Mouse (Mus musculus) neural tube, embryonic 10.5 days (tissue): ENCODE results near the gene Ccdc130.
A peak's percentile ranks its signal among the peaks of the same experiment; 100 is the strongest.

ENCODE experiments used
- DNase-seq: peaks from one replicate; pipeline ENCODE4 v3.0.0-alpha.2; 2017; ENCODE audit warnings: low spot score; ENCODE audit errors: extremely low spot score

Gene Ccdc130

GRCm38 (mm10) chr8:84237542-84238229 lies 32.5 kb downstream of the Ccdc130 start:
- DNase-seq: peak; percentile 15

- peak; percentile 98 for DNase-seq
These were observed 33.1 kb downstream of the Ccdc130 start, which contains the start of gene Zswim4 for GRCm38 (mm10) chr8:84236998-84237473. TSS of gene Zswim4 (minus strand) at chr8:84237055.

- DNase-seq: peak; percentile 36
These were observed 33.7 kb downstream of the Ccdc130 start for GRCm38 (mm10) chr8:84236410-84236997.

GRCm38 (mm10) chr8:84235746-84236409 lies 34.3 kb downstream of the Ccdc130 start:
- no peak for DNase-seq

- DNase-seq: no peak
These were observed 37.1 kb downstream of the Ccdc130 start for GRCm38 (mm10) chr8:84233055-84233454.

GRCm38 (mm10) chr8:84230735-84231134 lies 39.4 kb downstream of the Ccdc130 start:
- no peak for DNase-seq

- no peak for DNase-seq
These were observed 46.7 kb downstream of the Ccdc130 start for GRCm38 (mm10) chr8:84223322-84224029.

GRCm38 (mm10) chr8:84222566-84223165 lies 47.5 kb downstream of the Ccdc130 start:
- DNase-seq: no peak

GRCm38 (mm10) chr8:84220105-84220504 lies 50.1 kb downstream of the Ccdc130 start:
- DNase-seq: no peak

GRCm38 (mm10) chr8:84218143-84218542 lies 52.0 kb downstream of the Ccdc130 start:
- no peak for DNase-seq

- no peak for DNase-seq
These were observed 53.0 kb downstream of the Ccdc130 start for GRCm38 (mm10) chr8:84217206-84217605.

- DNase-seq: no peak
These were observed 56.9 kb downstream of the Ccdc130 start for GRCm38 (mm10) chr8:84213277-84213676.

GRCm38 (mm10) chr8:84211881-84212563 lies 58.2 kb downstream of the Ccdc130 start:
- no peak for DNase-seq

GRCm38 (mm10) chr8:84211202-84211601 lies 59.0 kb downstream of the Ccdc130 start:
- no peak for DNase-seq

- DNase-seq: peak; percentile 84
These were observed 59.9 kb downstream of the Ccdc130 start for GRCm38 (mm10) chr8:84210167-84210791.

GRCm38 (mm10) chr8:84208381-84209380 lies 61.5 kb downstream of the Ccdc130 start:
- no peak for DNase-seq

GRCm38 (mm10) chr8:84207811-84208210 lies 62.4 kb downstream of the Ccdc130 start:
- no peak for DNase-seq
